In genomic region chr13:37376411-37376810, GRCm38 (mm10) we compare ENCODE assay signal across 15 mouse cellular contexts. TPM values are rescaled to one million over a fixed set of nuclear protein-coding genes. Genes with fewer than 3 reads are reported as not detected.
DNase-seq lines count a peak whose midpoint lies in the region; ATAC-seq and TF ChIP-seq lines count a peak whose summit lies in the region.
"Had no signal": no experiment of that assay in that cellular context is flagged by ENCODE, and none has a peak within 500 bp of the region (broad histone marks: within the 10 kb centered on the region; RNA-seq: fewer than 3 reads in every experiment).

No protein-coding gene starts in this region.

- TF ChIP-seq CTCF in forebrain, postnatal 0 days (IDR thresholded peaks at IDR 0.05; ENCODE audit: low read depth): no peak
- TF ChIP-seq CTCF in hindbrain, postnatal 0 days (IDR thresholded peaks at IDR 0.05; ENCODE audit: low read depth): no peak

- no peak overlapping the region for H3K4me2 ChIP-seq in forebrain, embryonic 14.5 days (ENCODE audit: low read length)
- no peak overlapping the region for H3K4me2 ChIP-seq in forebrain, postnatal 0 days (ENCODE audit: low read depth)
- no peak overlapping the region for H3K4me2 ChIP-seq in hindbrain, postnatal 0 days (ENCODE audit: low read depth, low read length)
- H3K4me2 ChIP-seq in hindbrain, embryonic 12.5 days (replicated peaks): no peak overlapping the region
- H3K4me2 ChIP-seq: embryonic facial prominence, embryonic 12.5 days; limb, embryonic 13.5 days; midbrain, embryonic 11.5 days had no signal

- H3K27ac ChIP-seq in forebrain, embryonic 14.5 days (ENCODE audit: low read depth, low read length): no peak overlapping the region
- H3K27ac ChIP-seq in forebrain, postnatal 0 days (ENCODE audit: low read depth, low read length): no peak overlapping the region
- no peak overlapping the region for H3K27ac ChIP-seq in hindbrain, postnatal 0 days
- no peak overlapping the region for H3K27ac ChIP-seq in hindbrain, embryonic 12.5 days
- H3K27ac ChIP-seq: embryonic facial prominence, embryonic 12.5 days; kidney, postnatal 0 days; limb, embryonic 13.5 days had no signal

- no peaks in the 10 kb centered on the region for H3K27me3 ChIP-seq in forebrain, embryonic 14.5 days (replicated peaks; ENCODE audit: control insufficient read depth, insufficient read depth, low read length)
- H3K27me3 ChIP-seq in forebrain, postnatal 0 days (ENCODE audit: insufficient read depth, low read length): no peaks in the 10 kb centered on the region
- H3K27me3 ChIP-seq in hindbrain, postnatal 0 days (ENCODE audit: insufficient read depth, low read length): no peaks in the 10 kb centered on the region
- H3K27me3 ChIP-seq in hindbrain, embryonic 12.5 days: no peaks in the 10 kb centered on the region
- H3K27me3 ChIP-seq: embryonic facial prominence, embryonic 12.5 days; limb, embryonic 13.5 days had no signal

- no peak overlapping the region for H3K4me3 ChIP-seq in forebrain, embryonic 14.5 days (ENCODE audit: low read depth, low read length)
- H3K4me3 ChIP-seq in forebrain, postnatal 0 days (ENCODE audit: low read depth, low read length): no peak overlapping the region
- H3K4me3 ChIP-seq in hindbrain, postnatal 0 days (ENCODE audit: low read length): no peak overlapping the region
- H3K4me3 ChIP-seq in hindbrain, embryonic 12.5 days: no peak overlapping the region
- H3K4me3 ChIP-seq: embryonic facial prominence, embryonic 12.5 days; limb, embryonic 13.5 days had no signal

- no peaks in the 10 kb centered on the region for H3K9me3 ChIP-seq in forebrain, embryonic 14.5 days (replicated peaks; ENCODE audit: control insufficient read depth, low read length)
- H3K9me3 ChIP-seq in forebrain, postnatal 0 days (ENCODE audit: low read length): no peaks in the 10 kb centered on the region
- H3K9me3 ChIP-seq in hindbrain, postnatal 0 days (ENCODE audit: low read length): no peaks in the 10 kb centered on the region
- H3K9me3 ChIP-seq in hindbrain, embryonic 12.5 days (replicated peaks): no peaks in the 10 kb centered on the region
- H3K9me3 ChIP-seq: embryonic facial prominence, embryonic 12.5 days; limb, embryonic 13.5 days had no signal

- no peak for ATAC-seq in forebrain, embryonic 14.5 days
- ATAC-seq in forebrain, postnatal 0 days: no peak
- no peak for ATAC-seq in hindbrain, postnatal 0 days
- ATAC-seq in hindbrain, embryonic 12.5 days (ENCODE audit: low FRiP score): no peak

- peak; percentile 45 for DNase-seq in forebrain, embryonic 14.5 days (ENCODE audit: low spot score)
- DNase-seq in forebrain, postnatal 0 days: no peak
- DNase-seq in hindbrain, postnatal 0 days (ENCODE audit: low spot score): peak; percentile 33
- peak; percentile 46 for DNase-seq in lung, postnatal 10 days
- no peak for DNase-seq in lung, adult 18-20 months
- DNase-seq in brain, adult 2 months (ENCODE audit: low read depth, low spot score): peak; percentile 42
- no peak for DNase-seq in spleen, postnatal 36 days (ENCODE audit: low spot score in 2 of 2)
- DNase-seq: adrenal gland, postnatal 10 days; cerebellum, postnatal 25 days; layer of hippocampus, postnatal 36 days had no signal

- H3K36me3 ChIP-seq in forebrain, embryonic 14.5 days (ENCODE audit: control insufficient read depth, insufficient read depth, low read length): no peaks in the 10 kb centered on the region
- H3K36me3 ChIP-seq in forebrain, postnatal 0 days (ENCODE audit: insufficient read depth): no peaks in the 10 kb centered on the region
- no peaks in the 10 kb centered on the region for H3K36me3 ChIP-seq in hindbrain, postnatal 0 days (ENCODE audit: insufficient read depth, low read length)
- no peaks in the 10 kb centered on the region for H3K36me3 ChIP-seq in hindbrain, embryonic 12.5 days
- H3K36me3 ChIP-seq: embryonic facial prominence, embryonic 12.5 days; limb, embryonic 13.5 days had no signal

- H3K4me1 ChIP-seq in forebrain, embryonic 14.5 days (ENCODE audit: control insufficient read depth, insufficient read depth, low read length): no peaks in the 10 kb centered on the region
- no peaks in the 10 kb centered on the region for H3K4me1 ChIP-seq in forebrain, postnatal 0 days (ENCODE audit: insufficient read depth)
- no peaks in the 10 kb centered on the region for H3K4me1 ChIP-seq in hindbrain, postnatal 0 days (ENCODE audit: insufficient read depth, low read length)
- H3K4me1 ChIP-seq in hindbrain, embryonic 12.5 days: 0 out of 2 replicates have a peak, but pooled peaks cover 5% of the 10 kb centered on the region
- H3K4me1 ChIP-seq: embryonic facial prominence, embryonic 12.5 days; limb, embryonic 13.5 days had no signal

- 63% methylated on average over 5 of the region's 5 CpGs for WGBS in forebrain, embryonic 14.5 days
- WGBS in forebrain, postnatal 0 days: 54% methylated on average over 5 of the region's 5 CpGs
- WGBS in hindbrain, postnatal 0 days: 58% methylated on average over 5 of the region's 5 CpGs
- 66% methylated on average over 5 of the region's 5 CpGs for WGBS in hindbrain, embryonic 12.5 days

- H3K9ac ChIP-seq in forebrain, embryonic 14.5 days (ENCODE audit: low read length): no peak overlapping the region
- no peak overlapping the region for H3K9ac ChIP-seq in forebrain, postnatal 0 days
- H3K9ac ChIP-seq in hindbrain, postnatal 0 days (replicated peaks; ENCODE audit: low read length): no peak overlapping the region
- no peak overlapping the region for H3K9ac ChIP-seq in hindbrain, embryonic 12.5 days
- H3K9ac ChIP-seq: embryonic facial prominence, embryonic 12.5 days; limb, embryonic 13.5 days had no signal

RNA-seq across cellular contexts. Expression of gene Ly86, which starts 31.4 kb away (rescaled TPM):
- 6.0 and 11.2 TPM in 2 replicates for polyA plus RNA-seq in forebrain, embryonic 14.5 days (2014; fragmentation: Nextera tagmentation; extraction: Ambion mirVana)
- 3.1 and 5.2 TPM in 2 replicates for total RNA-seq in forebrain, postnatal 0 days (2014; rRNA removed)
- 11.3 and 11.6 TPM in 2 replicates for polyA plus RNA-seq in forebrain, postnatal 0 days (2015; fragmentation: Nextera tagmentation; extraction: Ambion mirVana)
- total RNA-seq in hindbrain, postnatal 0 days (2014; rRNA removed): 8.9 and 9.3 TPM in 2 replicates
- polyA plus RNA-seq in hindbrain, postnatal 0 days (2015; fragmentation: Nextera tagmentation; extraction: Ambion mirVana): 12.1 and 13.2 TPM in 2 replicates
- polyA plus RNA-seq in hindbrain, embryonic 12.5 days (2016; fragmentation: Nextera tagmentation; extraction: Ambion mirVana): 7.2 and 7.6 TPM in 2 replicates

Comparison
In these comparisons a context has a peak if more than half of its experiments do, and no peak if none do; other contexts are left out.
1. DNase-seq: peak in forebrain, embryonic 14.5 days (single experiment), hindbrain, postnatal 0 days (single experiment), lung, postnatal 10 days (single experiment) and brain, adult 2 months (single experiment); none in forebrain, postnatal 0 days (single experiment), lung, adult 18-20 months (0 of 2) and spleen, postnatal 36 days (0 of 2).